Mouse (Mus musculus) E14TG2a.4 (cell line): ENCODE results near the gene Mrps35.

Experiments used
- CTCF ChIP-seq: conservative IDR thresholded peaks from 2 replicates; pipeline ENCODE4 v1.5.1; 2014; ENCODE audit warnings: low read length
- NANOG ChIP-seq: IDR thresholded peaks from 2 replicates; pipeline ENCODE4 v1.6.1; 2014; ENCODE audit warnings: borderline replicate concordance, low read length, mixed read lengths
- POU5F1 ChIP-seq: IDR thresholded peaks from 2 replicates; pipeline ENCODE4 v1.6.1; 2014; ENCODE audit warnings: low read length, borderline replicate concordance

DNA sequence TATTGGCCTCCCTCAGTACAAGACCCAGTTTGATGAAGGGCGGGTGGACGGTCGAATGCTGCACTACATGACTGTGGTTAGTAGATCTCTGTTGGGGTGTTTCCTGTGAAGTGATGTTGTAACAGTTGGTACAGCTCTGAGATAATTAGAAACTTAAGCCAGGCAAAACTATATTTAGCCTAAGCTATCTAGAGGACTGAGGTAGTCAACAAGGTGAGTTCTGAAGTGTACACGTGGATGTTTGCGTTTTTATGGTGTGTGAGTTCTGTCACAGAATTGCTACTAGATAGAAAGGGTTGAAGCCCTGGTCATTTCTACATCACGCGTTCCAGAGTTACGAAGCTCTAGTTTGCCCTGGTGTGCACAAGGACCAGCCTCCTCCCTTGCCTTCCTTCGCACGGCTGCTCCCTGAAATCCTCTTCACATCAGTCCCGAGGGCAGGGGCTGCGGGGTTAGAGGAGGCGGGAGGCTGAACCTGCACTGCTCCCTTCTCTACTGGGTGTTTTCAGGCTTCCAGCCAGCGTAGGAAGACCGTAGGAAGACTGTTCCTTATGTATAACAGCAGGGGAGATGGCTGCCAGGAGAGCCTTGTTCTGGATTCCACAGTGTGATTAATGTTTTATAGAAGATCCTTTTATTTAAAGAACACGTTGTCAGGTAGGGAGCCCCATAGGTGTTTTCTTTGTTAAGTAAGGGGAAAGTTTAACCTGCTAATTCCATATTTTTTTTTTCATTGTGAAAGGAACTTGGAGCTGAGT is 20.0 kb upstream of the Mrps35 start:
- TF ChIP-seq CTCF, result no peak
- TF ChIP-seq POU5F1, result no peak
- no peak for TF ChIP-seq NANOG
